Mouse (Mus musculus): ENCODE measurements around the gene Mgat1. TPM values are rescaled to one million over a fixed set of nuclear protein-coding genes. Genes with fewer than 3 reads are reported as not detected.
A peak's percentile ranks its signal among the peaks of the same experiment; 100 is the strongest.

The Mgat1 gene
- polyA plus RNA-seq, 1 experiment from 2014 or later: 34.5 TPM

DNA sequence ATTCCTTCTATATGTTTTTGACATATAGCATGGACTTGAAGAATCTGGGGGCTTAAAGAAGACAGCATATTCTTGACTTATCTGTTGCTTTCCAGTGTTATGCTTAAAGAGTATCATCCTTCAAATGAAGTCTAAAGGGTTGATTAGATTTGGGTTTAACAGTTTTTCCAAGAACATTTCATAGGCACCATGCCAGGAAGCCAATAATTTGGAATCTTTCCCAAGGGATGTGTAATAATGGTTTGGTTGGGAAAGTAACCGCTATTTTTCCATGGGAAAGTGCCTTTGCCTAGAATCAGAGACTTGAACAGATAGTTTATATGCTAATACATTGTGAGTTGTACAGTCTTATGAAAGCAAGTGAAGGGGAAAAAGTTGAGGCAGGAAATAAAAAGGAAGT lies 7.1 kb upstream of the Mgat1 start:
- no peak overlapping the region for H3K9ac ChIP-seq (ENCODE audit: low read depth, low read length)
- no peaks in the 10 kb centered on the region for H3K36me3 ChIP-seq (ENCODE audit: control insufficient read depth, insufficient read depth, low read length)
- H3K4me1 ChIP-seq (ENCODE audit: control insufficient read depth, insufficient read depth, low read depth, low read length): no peaks in the 10 kb centered on the region
- H3K27me3 ChIP-seq (replicated peaks; ENCODE audit: control insufficient read depth, insufficient read depth, low read length): no peaks in the 10 kb centered on the region
- no peak overlapping the region for H3K4me3 ChIP-seq (ENCODE audit: low read length)
- ATAC-seq: no peak
- H3K9me3 ChIP-seq (ENCODE audit: control insufficient read depth, low read length): no peaks in the 10 kb centered on the region
- H3K27ac ChIP-seq (ENCODE audit: low read depth, low read length): no peak overlapping the region
- WGBS: 80% methylated on average over 1 of the region's 1 CpGs
- H3K4me2 ChIP-seq (ENCODE audit: low read length): no peak overlapping the region

GRCm38 (mm10) chr11:49237532-49237931 lies 6.5 kb upstream of the Mgat1 start:
- no peak overlapping the region for H3K27ac ChIP-seq (ENCODE audit: low read depth, low read length)
- H3K9me3 ChIP-seq (ENCODE audit: control insufficient read depth, low read length): no peaks in the 10 kb centered on the region
- H3K36me3 ChIP-seq (ENCODE audit: control insufficient read depth, insufficient read depth, low read length): no peaks in the 10 kb centered on the region
- H3K27me3 ChIP-seq (replicated peaks; ENCODE audit: control insufficient read depth, insufficient read depth, low read length): no peaks in the 10 kb centered on the region
- no peak for ATAC-seq
- no peak overlapping the region for H3K9ac ChIP-seq (ENCODE audit: low read depth, low read length)
- no peaks in the 10 kb centered on the region for H3K4me1 ChIP-seq (ENCODE audit: control insufficient read depth, insufficient read depth, low read depth, low read length)
- H3K4me2 ChIP-seq (ENCODE audit: low read length): no peak overlapping the region
- WGBS: 83% methylated on average over 2 of the region's 2 CpGs
- H3K4me3 ChIP-seq (ENCODE audit: low read length): no peak overlapping the region

GRCm38 (mm10) chr11:49240310-49240709 lies 3.7 kb upstream of the Mgat1 start:
- Histone ChIP-seq H3K27me3 (replicated peaks; ENCODE audit: control insufficient read depth, insufficient read depth, low read length) (no peaks in the 10 kb centered on the region), H3K9me3 (ENCODE audit: control insufficient read depth, low read length) (no peaks in the 10 kb centered on the region), H3K27ac (ENCODE audit: low read depth, low read length) (no peak overlapping the region), H3K9ac (ENCODE audit: low read depth, low read length) (no peak overlapping the region), H3K4me1 (ENCODE audit: control insufficient read depth, insufficient read depth, low read depth, low read length) (peaks cover 12% of the 10 kb centered on the region), H3K4me3 (ENCODE audit: low read length) (no peak overlapping the region), H3K36me3 (ENCODE audit: control insufficient read depth, insufficient read depth, low read length) (no peaks in the 10 kb centered on the region), H3K4me2 (ENCODE audit: low read length) (no peak overlapping the region)
- WGBS: 93% methylated on average over 1 of the region's 1 CpGs
- no peak for ATAC-seq

GRCm38 (mm10) chr11:49240874-49241273 lies 3.1 kb upstream of the Mgat1 start:
- H3K4me3 ChIP-seq (ENCODE audit: low read length): no peak overlapping the region
- no peak overlapping the region for H3K27ac ChIP-seq (ENCODE audit: low read depth, low read length)
- no peak for ATAC-seq
- H3K9me3 ChIP-seq (ENCODE audit: control insufficient read depth, low read length): no peaks in the 10 kb centered on the region
- no peak overlapping the region for H3K9ac ChIP-seq (ENCODE audit: low read depth, low read length)
- WGBS: 84% methylated on average over 4 of the region's 4 CpGs
- no peaks in the 10 kb centered on the region for H3K36me3 ChIP-seq (ENCODE audit: control insufficient read depth, insufficient read depth, low read length)
- no peak overlapping the region for H3K4me2 ChIP-seq (ENCODE audit: low read length)
- peaks cover 18% of the 10 kb centered on the region for H3K4me1 ChIP-seq (ENCODE audit: control insufficient read depth, insufficient read depth, low read depth, low read length)
- no peaks in the 10 kb centered on the region for H3K27me3 ChIP-seq (replicated peaks; ENCODE audit: control insufficient read depth, insufficient read depth, low read length)

DNA sequence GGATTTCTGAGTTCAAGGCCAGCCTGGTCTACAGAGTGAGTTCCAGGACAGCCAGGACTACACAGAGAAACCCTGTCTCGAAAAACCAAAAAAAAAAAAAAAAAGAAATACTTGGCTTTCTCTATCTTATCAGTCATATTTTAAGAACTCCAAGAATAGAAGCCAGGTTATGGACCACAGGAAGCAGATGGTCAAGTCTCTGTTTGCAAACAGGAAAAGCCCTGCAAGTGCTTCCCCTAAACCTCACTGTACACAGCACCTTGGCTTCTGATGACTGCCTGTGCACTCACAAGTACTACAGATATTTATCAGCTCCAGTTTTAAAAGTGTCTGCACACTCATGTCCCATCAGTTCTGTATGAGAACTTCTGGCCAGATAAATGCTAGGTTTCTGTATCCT lies 2.5 kb upstream of the Mgat1 start:
- H3K27ac ChIP-seq (ENCODE audit: low read depth, low read length): no peak overlapping the region
- no peaks in the 10 kb centered on the region for H3K36me3 ChIP-seq (ENCODE audit: control insufficient read depth, insufficient read depth, low read length)
- peaks cover 21% of the 10 kb centered on the region for H3K4me1 ChIP-seq (ENCODE audit: control insufficient read depth, insufficient read depth, low read depth, low read length)
- H3K9me3 ChIP-seq (ENCODE audit: control insufficient read depth, low read length): no peaks in the 10 kb centered on the region
- no CpG with 5 or more reads among the region's 1 CpGs for WGBS
- H3K4me2 ChIP-seq (ENCODE audit: low read length): no peak overlapping the region
- no peak for ATAC-seq
- H3K4me3 ChIP-seq (ENCODE audit: low read length): no peak overlapping the region
- H3K9ac ChIP-seq (ENCODE audit: low read depth, low read length): no peak overlapping the region
- no peaks in the 10 kb centered on the region for H3K27me3 ChIP-seq (replicated peaks; ENCODE audit: control insufficient read depth, insufficient read depth, low read length)

- Histone ChIP-seq H3K4me1 (ENCODE audit: control insufficient read depth, insufficient read depth, low read depth, low read length) (peaks cover 32% of the 10 kb centered on the region), H3K27ac (ENCODE audit: low read depth, low read length) (peak overlapping the region; percentile 93), H3K9ac (ENCODE audit: low read depth, low read length) (peak overlapping the region; percentile 90), H3K27me3 (replicated peaks; ENCODE audit: control insufficient read depth, insufficient read depth, low read length) (no peaks in the 10 kb centered on the region), H3K4me3 (ENCODE audit: low read length) (peak overlapping the region; percentile 82), H3K9me3 (ENCODE audit: control insufficient read depth, low read length) (no peaks in the 10 kb centered on the region), H3K36me3 (ENCODE audit: control insufficient read depth, insufficient read depth, low read length) (no peaks in the 10 kb centered on the region), H3K4me2 (ENCODE audit: low read length) (peak overlapping the region; percentile 79)
- peak; percentile 6; the same call in 1 of the 2 replicates for ATAC-seq
- 22% methylated on average over 11 of the region's 11 CpGs for WGBS
These were observed 906 bp upstream of the Mgat1 start for GRCm38 (mm10) chr11:49242944-49243626.

GRCm38 (mm10) chr11:49244595-49244930 lies 572 bp downstream of the Mgat1 start:
- Histone ChIP-seq H3K9ac (ENCODE audit: low read depth, low read length) (peak overlapping the region; percentile 90), H3K4me3 (ENCODE audit: low read length) (peak overlapping the region; percentile 82), H3K9me3 (ENCODE audit: control insufficient read depth, low read length) (no peaks in the 10 kb centered on the region), H3K4me1 (ENCODE audit: control insufficient read depth, insufficient read depth, low read depth, low read length) (peaks cover 35% of the 10 kb centered on the region), H3K27ac (ENCODE audit: low read depth, low read length) (peak overlapping the region; percentile 93), H3K36me3 (ENCODE audit: control insufficient read depth, insufficient read depth, low read length) (no peaks in the 10 kb centered on the region), H3K27me3 (replicated peaks; ENCODE audit: control insufficient read depth, insufficient read depth, low read length) (no peaks in the 10 kb centered on the region), H3K4me2 (ENCODE audit: low read length) (peak overlapping the region; percentile 79)
- 1% methylated on average over 4 of the region's 4 CpGs for WGBS
- ATAC-seq: no peak

DNA sequence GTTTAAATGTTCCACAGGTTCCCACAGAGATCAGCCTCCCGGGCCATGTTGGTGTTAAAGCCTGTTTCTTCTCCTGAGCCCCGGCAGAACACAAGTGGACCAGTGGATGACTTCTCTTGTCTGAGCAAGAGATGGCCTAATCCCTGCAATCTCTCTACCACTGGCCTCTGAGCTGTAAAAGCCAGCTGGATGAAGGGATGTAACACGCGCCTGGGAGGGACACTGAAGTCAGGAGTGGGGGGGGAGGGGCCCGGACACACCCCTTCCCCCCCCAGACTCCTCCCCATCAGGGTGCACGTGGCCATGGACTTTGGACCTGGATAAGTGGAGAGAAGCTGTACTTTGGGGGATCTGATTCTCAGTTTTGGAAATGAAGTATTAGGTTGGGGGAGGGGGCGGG lies 1.2 kb downstream of the Mgat1 start:
- no peaks in the 10 kb centered on the region for H3K9me3 ChIP-seq (ENCODE audit: control insufficient read depth, low read length)
- 31% methylated on average over 7 of the region's 7 CpGs for WGBS
- H3K4me3 ChIP-seq (ENCODE audit: low read length): peak overlapping the region; percentile 82
- H3K9ac ChIP-seq (ENCODE audit: low read depth, low read length): 0 out of 2 replicates have a peak overlapping the region, but pooled peaks have one; percentile 50
- H3K36me3 ChIP-seq (ENCODE audit: control insufficient read depth, insufficient read depth, low read length): no peaks in the 10 kb centered on the region
- peaks cover 41% of the 10 kb centered on the region for H3K4me1 ChIP-seq (ENCODE audit: control insufficient read depth, insufficient read depth, low read depth, low read length)
- no peak overlapping the region for H3K27ac ChIP-seq (ENCODE audit: low read depth, low read length)
- H3K27me3 ChIP-seq (replicated peaks; ENCODE audit: control insufficient read depth, insufficient read depth, low read length): no peaks in the 10 kb centered on the region
- peak overlapping the region; percentile 79 for H3K4me2 ChIP-seq (ENCODE audit: low read length)
- ATAC-seq: no peak

DNA sequence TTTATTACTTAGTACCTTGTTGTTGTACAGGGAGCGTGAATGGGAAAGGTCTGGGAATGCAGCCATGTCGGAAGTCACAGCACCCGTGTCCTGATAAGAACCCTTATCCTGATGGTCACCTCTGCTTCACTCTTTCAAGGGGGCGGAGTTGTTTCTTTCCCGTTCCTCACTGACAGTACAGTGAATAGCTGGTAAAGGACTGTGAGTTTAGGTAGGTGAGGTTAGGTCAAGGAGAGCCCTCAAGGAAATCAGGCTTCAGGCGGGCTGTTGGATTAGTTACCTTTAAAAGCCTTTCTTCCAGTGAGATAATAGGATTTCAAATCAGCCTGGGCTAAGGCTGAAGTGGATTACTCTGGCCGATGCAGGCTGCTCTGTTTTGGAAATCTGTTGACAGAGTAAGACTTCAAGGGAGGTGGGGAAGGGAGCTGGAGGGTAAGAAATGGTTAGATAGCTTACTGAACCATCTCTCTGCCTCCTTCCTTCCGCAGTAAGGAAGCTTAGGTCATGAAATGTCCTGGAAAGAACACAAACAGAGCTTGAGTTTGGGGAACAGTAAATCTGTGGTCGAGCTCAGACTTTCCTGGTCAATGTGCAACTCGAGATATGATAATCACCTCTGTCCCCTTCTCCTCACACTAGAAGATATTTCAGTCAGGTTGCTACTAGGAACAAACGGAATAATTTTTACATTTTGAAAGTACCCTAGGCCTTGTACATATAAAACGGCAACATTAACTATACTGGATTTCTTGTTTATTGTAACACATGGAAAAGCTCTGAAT lies 1.8 kb downstream of the Mgat1 start:
- H3K9me3 ChIP-seq (ENCODE audit: control insufficient read depth, low read length): no peaks in the 10 kb centered on the region
- H3K4me1 ChIP-seq (ENCODE audit: control insufficient read depth, insufficient read depth, low read depth, low read length): peaks cover 46% of the 10 kb centered on the region
- H3K9ac ChIP-seq (ENCODE audit: low read depth, low read length): no peak overlapping the region
- H3K27me3 ChIP-seq (replicated peaks; ENCODE audit: control insufficient read depth, insufficient read depth, low read length): no peaks in the 10 kb centered on the region
- H3K4me2 ChIP-seq (ENCODE audit: low read length): peak overlapping the region; percentile 79
- ATAC-seq: no peak
- 43% methylated on average over 12 of the region's 12 CpGs for WGBS
- no peak overlapping the region for H3K27ac ChIP-seq (ENCODE audit: low read depth, low read length)
- no peak overlapping the region for H3K4me3 ChIP-seq (ENCODE audit: low read length)
- H3K36me3 ChIP-seq (ENCODE audit: control insufficient read depth, insufficient read depth, low read length): no peaks in the 10 kb centered on the region

Data from hindbrain, embryonic 16.5 days (tissue).